Mouse (Mus musculus): ENCODE measurements around the gene Gm12569. TPM values are rescaled to one million over a fixed set of nuclear protein-coding genes. Genes with fewer than 3 reads are reported as not detected.

The Gm12569 gene
- total RNA-seq (2014; fragmentation: Nextera tagmentation), result not detected in 2 replicates
- total RNA-seq (2017), result not detected in 2 replicates

- ATAC-seq (replicated peaks; ENCODE audit: poor library complexity, severe bottlenecking), result no peak
These were observed at the start of gene Gm12569 for GRCm38 (mm10) chr11:51220308-51220707. Gene Gm12569, plus strand, starts transcription at chr11:51220473.

- no peak for ATAC-seq (replicated peaks; ENCODE audit: poor library complexity, severe bottlenecking)
These were observed 17.5 kb upstream of the Gm12569 start for GRCm38 (mm10) chr11:51202726-51203125.

GRCm38 (mm10) chr11:51207758-51208157, 12.5 kb upstream of the Gm12569 start:
- ATAC-seq (replicated peaks; ENCODE audit: poor library complexity, severe bottlenecking), result no peak

- ATAC-seq (replicated peaks; ENCODE audit: poor library complexity, severe bottlenecking), result no peak
These were observed 8.8 kb upstream of the Gm12569 start for GRCm38 (mm10) chr11:51211426-51211825.

- ATAC-seq (replicated peaks; ENCODE audit: poor library complexity, severe bottlenecking), result no peak
These were observed 6.3 kb upstream of the Gm12569 start for GRCm38 (mm10) chr11:51214021-51214420.

- ATAC-seq (replicated peaks; ENCODE audit: poor library complexity, severe bottlenecking), result no peak
These were observed 785 bp upstream of the Gm12569 start for GRCm38 (mm10) chr11:51219396-51219980.

GRCm38 (mm10) chr11:51227104-51227503, 6.8 kb downstream of the Gm12569 start:
- no peak for ATAC-seq (replicated peaks; ENCODE audit: poor library complexity, severe bottlenecking)

- no peak for ATAC-seq (replicated peaks; ENCODE audit: poor library complexity, severe bottlenecking)
These were observed 14.4 kb downstream of the Gm12569 start for GRCm38 (mm10) chr11:51234626-51235025.

GRCm38 (mm10) chr11:51242897-51243296, 22.6 kb downstream of the Gm12569 start:
- ATAC-seq (replicated peaks; ENCODE audit: poor library complexity, severe bottlenecking), result no peak

- ATAC-seq (replicated peaks; ENCODE audit: poor library complexity, severe bottlenecking), result peak; percentile 93
These were observed 36.7 kb downstream of the Gm12569 start for GRCm38 (mm10) chr11:51257006-51257405.

GRCm38 (mm10) chr11:51261680-51262219, 41.5 kb downstream of the Gm12569 start, which contains the start of gene Clk4:
Gene Clk4, plus strand, starts transcription at chr11:51261730.
- no peak for ATAC-seq (replicated peaks; ENCODE audit: poor library complexity, severe bottlenecking)

- ATAC-seq (replicated peaks; ENCODE audit: poor library complexity, severe bottlenecking), result peak; percentile 79
These were observed 42.3 kb downstream of the Gm12569 start, which contains the start of gene BC049762 for GRCm38 (mm10) chr11:51262342-51263285. Gene BC049762, minus strand, starts transcription at chr11:51263046.

GRCm38 (mm10) chr11:51263286-51263831, 43.1 kb downstream of the Gm12569 start:
- no peak for ATAC-seq (replicated peaks; ENCODE audit: poor library complexity, severe bottlenecking)

GRCm38 (mm10) chr11:51264352-51264751, 44.1 kb downstream of the Gm12569 start:
- ATAC-seq (replicated peaks; ENCODE audit: poor library complexity, severe bottlenecking), result peak; percentile 60

- ATAC-seq (replicated peaks; ENCODE audit: poor library complexity, severe bottlenecking), result no peak; the same call in 1 of the 2 replicates
These were observed 45.1 kb downstream of the Gm12569 start for GRCm38 (mm10) chr11:51265326-51265725.

GRCm38 (mm10) chr11:51274418-51274817, 54.1 kb downstream of the Gm12569 start:
- ATAC-seq (replicated peaks; ENCODE audit: poor library complexity, severe bottlenecking), result no peak

Other genes with a start within 250 kb of the Gm12569 start
- not detected in 2 replicates for gene Olfr1377, start 238.5 kb upstream of the Gm12569 start, total RNA-seq (2014; fragmentation: Nextera tagmentation)
- gene Olfr1377, start 238.5 kb upstream of the Gm12569 start, total RNA-seq (2017), result not detected in 2 replicates
- gene Olfr51, start 216.9 kb upstream of the Gm12569 start, total RNA-seq (2014; fragmentation: Nextera tagmentation), result not detected in 2 replicates
- not detected in 2 replicates for gene Olfr51, start 216.9 kb upstream of the Gm12569 start, total RNA-seq (2017)
- gene Olfr54, start 206.2 kb upstream of the Gm12569 start, total RNA-seq (2014; fragmentation: Nextera tagmentation), result not detected in 2 replicates
- not detected in 2 replicates for gene Olfr54, start 206.2 kb upstream of the Gm12569 start, total RNA-seq (2017)
- gene Olfr1375, start 172.4 kb upstream of the Gm12569 start, total RNA-seq (2014; fragmentation: Nextera tagmentation), result not detected in 2 replicates
- not detected in 2 replicates for gene Olfr1375, start 172.4 kb upstream of the Gm12569 start, total RNA-seq (2017)
- gene Zfp354a, start 161.2 kb upstream of the Gm12569 start, total RNA-seq (2014; fragmentation: Nextera tagmentation), result 0.83 TPM in 1 of 2 replicates, not detected in the other
- not detected in 2 replicates for gene Zfp354a, start 161.2 kb upstream of the Gm12569 start, total RNA-seq (2017)
- gene Clk4, start 41.3 kb downstream of the Gm12569 start, total RNA-seq (2014; fragmentation: Nextera tagmentation), result 121 and 140 TPM in 2 replicates
- 209 and 228 TPM in 2 replicates for gene Clk4, start 41.3 kb downstream of the Gm12569 start, total RNA-seq (2017)
- gene BC049762, start 42.6 kb downstream of the Gm12569 start, total RNA-seq (2014; fragmentation: Nextera tagmentation), result 2.2 TPM in 1 of 2 replicates, not detected in the other
- gene BC049762, start 42.6 kb downstream of the Gm12569 start, total RNA-seq (2017), result 1.8 TPM in 1 of 2 replicates, not detected in the other
- not detected in 2 replicates for gene Col23a1, start 69.4 kb downstream of the Gm12569 start, total RNA-seq (2014; fragmentation: Nextera tagmentation)
- gene Col23a1, start 69.4 kb downstream of the Gm12569 start, total RNA-seq (2017), result 0.04 and 0.15 TPM in 2 replicates